Mouse (Mus musculus): ENCODE data around the gene Olr1.
"Not testable (repeated sequence)": the region's sequence is repeated elsewhere in the genome, so short reads cannot be mapped to it uniquely, and the experiment has no call there.

Olr1 gene

GRCm38 (mm10) chr6:129512367-129512766, 5.4 kb upstream of the Olr1 start, which contains the start of gene Tmem52b:
Gene Tmem52b (plus strand): TSS chr6:129512555.
- DNase-seq (ENCODE audit: low spot score), result no peak

- DNase-seq (ENCODE audit: low spot score), result no peak
Observed at GRCm38 (mm10) chr6:129510120-129510911, 3.4 kb upstream of the Olr1 start.

GRCm38 (mm10) chr6:129503471-129503870, 3.5 kb downstream of the Olr1 start:
- no peak for DNase-seq (ENCODE audit: low spot score)

- DNase-seq (ENCODE audit: low spot score), result not testable (repeated sequence)
Observed at GRCm38 (mm10) chr6:129499516-129499915, 7.4 kb downstream of the Olr1 start.

GRCm38 (mm10) chr6:129497345-129498218, 9.4 kb downstream of the Olr1 start:
- no peak for DNase-seq (ENCODE audit: low spot score)

- no peak for DNase-seq (ENCODE audit: low spot score)
Observed at GRCm38 (mm10) chr6:129494924-129495323, 12.0 kb downstream of the Olr1 start.

- no peak for DNase-seq (ENCODE audit: low spot score)
Observed at GRCm38 (mm10) chr6:129480089-129480958, 26.6 kb downstream of the Olr1 start.

- DNase-seq (ENCODE audit: low spot score), result no peak
Observed at GRCm38 (mm10) chr6:129476404-129477126, 30.4 kb downstream of the Olr1 start.

- no peak for DNase-seq (ENCODE audit: low spot score)
Observed at GRCm38 (mm10) chr6:129472627-129473026, 34.3 kb downstream of the Olr1 start.

GRCm38 (mm10) chr6:129471386-129471785, 35.6 kb downstream of the Olr1 start:
- no peak for DNase-seq (ENCODE audit: low spot score)

- DNase-seq (ENCODE audit: low spot score), result no peak
Observed at GRCm38 (mm10) chr6:129451411-129452039, 55.4 kb downstream of the Olr1 start, which contains the start of gene Clec1a. Gene Clec1a (minus strand): TSS chr6:129452000.

GRCm38 (mm10) chr6:129449743-129450142, 57.2 kb downstream of the Olr1 start:
- no peak for DNase-seq (ENCODE audit: low spot score)

GRCm38 (mm10) chr6:129438033-129438432, 68.9 kb downstream of the Olr1 start:
- DNase-seq (ENCODE audit: low spot score), result no peak

- no peak for DNase-seq (ENCODE audit: low spot score)
Observed at GRCm38 (mm10) chr6:129436025-129436424, 70.9 kb downstream of the Olr1 start.
